Mouse (Mus musculus) left cerebral cortex, adult 11 months (tissue): ENCODE measurements at regions not wholly inside any gene's neighbourhood (a gene's known extent, or its start where the extent isn't known, plus 50 kb on each side); places are given as distances from the start of the nearest gene placed in this dataset.

Source experiments
- DNase-seq: peaks from one replicate; pipeline ENCODE4 v3.0.0; 2022; ENCODE audit warnings: low spot score

DNA sequence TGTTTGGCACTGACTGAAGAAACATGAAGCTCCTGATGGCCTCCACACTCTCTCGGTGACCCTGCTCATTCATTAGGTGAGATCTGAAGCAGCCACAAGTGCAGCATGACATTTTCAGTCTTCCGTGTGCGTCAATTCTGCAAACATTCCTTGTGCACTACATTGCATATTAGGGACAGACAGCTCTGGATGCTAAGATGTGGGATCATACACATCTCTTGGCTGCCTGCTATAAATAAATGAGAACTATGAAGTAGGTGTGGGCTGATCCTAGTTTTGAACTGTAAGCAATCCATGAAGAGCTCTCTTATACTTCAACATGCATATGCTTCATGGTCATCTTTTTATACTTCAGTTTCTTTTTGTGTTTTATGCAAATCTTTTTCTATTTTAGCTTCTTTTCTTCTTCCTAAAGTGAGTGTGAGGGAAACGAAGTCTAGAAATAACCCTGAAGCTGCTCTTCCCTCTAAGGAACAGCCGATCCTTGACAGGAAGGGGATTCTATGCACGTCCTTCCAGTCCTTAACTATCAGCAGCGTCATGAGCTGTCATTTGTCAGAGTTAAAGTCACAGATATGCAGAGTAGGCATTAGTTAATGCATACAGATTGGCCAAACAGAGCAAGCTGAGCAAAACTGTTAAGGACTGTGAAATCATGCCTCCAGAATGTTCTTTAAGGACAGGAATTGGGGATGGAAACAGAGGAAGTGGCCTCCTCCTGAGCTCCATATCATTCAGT is 104.1 kb upstream of the Rnaseh2b start:
- DNase-seq: no peak

DNA sequence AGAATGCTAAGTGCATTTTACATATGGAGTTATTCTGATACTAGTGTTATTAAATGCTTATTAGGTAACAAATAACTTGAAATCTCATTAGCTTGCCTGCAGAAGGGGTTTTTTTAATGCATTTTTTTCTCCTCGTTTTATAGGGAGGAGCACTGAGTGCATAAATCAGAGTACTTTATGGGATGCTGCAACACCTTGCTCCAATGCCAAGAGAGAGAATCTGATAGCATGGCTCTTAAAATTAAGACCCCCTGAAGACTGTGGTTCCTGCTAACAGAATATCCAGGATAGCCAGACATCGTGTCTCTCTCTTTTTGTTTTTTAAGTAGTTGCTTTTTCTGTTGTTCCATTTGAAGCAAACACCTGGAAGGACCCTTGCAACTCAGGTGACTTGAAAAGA is 100.8 kb upstream of the Rnaseh2b start:
- DNase-seq: no peak

DNA sequence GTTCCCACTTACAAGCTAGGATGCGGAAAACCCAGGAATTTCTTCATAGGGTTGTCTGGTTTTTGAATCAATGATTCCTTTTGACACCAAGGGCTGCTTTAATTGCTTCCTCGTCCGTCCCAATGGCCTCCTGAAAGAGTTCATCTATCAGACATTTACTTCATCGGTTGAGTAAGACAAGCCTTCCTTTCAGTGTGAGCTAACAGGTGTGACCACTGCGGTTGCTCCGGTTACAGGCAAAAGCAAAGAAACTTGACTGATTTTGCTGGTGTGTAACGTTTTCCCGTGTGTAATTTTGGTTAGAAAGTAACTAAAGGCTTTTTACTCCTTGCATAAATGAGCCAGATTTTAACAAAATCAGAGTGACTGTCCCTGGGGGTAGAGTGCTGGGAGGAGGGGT is 99.6 kb upstream of the Rnaseh2b start:
- DNase-seq: no peak

DNA sequence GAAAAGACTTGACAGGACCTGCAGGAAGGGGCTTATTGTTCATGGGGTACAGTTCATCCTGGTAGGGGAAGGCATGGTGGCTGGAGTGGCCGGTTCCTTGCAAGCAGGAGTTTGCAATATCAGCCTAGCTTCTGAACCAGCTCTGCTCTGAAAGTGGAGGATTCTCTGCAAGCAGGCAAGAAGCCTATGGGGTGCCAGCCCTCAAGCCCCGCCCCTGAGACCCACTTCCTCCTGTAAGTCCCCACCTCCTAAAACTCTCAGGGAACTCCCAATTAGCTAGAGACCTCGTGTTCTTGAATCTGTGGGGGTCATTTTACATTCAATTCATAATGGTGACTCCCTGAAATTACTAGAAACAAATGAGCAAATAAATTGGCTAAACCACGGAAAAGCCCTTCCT is 99.0 kb upstream of the Rnaseh2b start:
- DNase-seq: no peak

DNA sequence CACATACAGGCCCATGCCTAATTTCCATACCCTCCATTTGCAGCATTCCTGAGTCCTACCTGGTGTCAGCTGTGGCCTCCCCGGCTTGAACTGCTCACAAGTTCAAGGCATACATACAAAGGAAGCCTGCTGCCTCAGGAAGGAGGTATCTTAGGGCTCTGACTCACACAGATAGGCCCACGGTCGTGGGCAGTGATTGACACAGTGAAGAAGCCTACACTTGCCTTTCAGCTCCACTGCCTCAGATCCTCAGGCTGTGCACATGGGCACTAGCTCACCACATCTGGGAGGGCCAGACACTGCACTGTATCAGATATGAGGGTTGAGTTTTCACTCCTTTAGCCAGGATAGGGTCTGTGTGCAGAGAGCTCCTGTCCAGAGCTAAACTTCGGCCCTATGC is 95.6 kb upstream of the Rnaseh2b start:
- no peak for DNase-seq

DNA sequence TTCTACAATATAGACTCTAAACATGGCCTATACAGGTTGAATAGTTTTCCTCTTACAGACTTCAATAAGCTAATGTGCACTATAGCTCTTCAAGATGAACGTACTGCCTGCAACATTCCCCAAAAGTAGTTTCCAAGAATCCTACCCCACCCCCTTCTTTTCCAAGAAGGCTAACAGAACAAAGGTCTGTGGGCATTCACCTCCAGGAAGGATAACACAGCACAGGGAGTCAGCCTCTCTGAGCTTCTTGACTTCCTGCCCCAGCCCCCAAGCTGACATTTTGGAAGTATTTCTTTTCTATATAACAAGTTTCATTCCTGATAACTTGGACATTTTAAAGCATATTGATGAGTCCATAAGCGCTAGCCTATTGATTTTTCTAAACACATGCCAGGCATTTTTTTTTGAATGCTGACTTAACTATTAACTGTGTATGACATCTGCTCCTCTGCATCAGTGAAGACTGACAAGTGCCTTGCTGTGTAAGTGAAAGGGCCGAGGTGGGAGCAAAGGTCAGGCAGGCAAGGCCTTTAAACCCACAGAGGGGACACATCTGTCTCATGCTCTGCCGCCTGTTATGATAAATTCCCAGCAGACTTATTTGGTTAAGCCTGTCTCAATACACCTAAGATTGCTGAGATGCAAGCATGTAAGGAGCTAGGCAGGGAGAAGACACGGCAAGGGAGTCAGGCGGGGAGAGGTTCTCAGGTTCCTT is 93.8 kb upstream of the Rnaseh2b start:
- DNase-seq: no peak

DNA sequence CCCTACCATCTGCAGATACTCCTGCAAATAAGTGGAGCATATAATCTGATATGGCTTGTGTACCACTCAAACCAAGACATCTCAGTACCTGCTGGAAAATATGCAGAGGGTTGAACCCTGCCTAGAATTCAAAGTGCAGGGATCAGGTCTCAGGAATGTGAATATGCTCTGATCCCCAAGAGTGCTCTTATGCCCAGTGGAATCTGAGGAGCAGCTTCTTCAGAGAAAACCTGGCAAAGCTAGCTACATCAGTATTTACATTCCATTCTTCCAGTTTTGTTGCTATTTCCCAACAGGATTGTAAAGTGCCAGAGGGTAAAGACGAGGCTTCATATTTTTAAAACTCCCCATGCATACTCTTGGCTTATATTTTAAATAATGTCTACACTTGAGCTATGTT is 77.3 kb upstream of the Rnaseh2b start:
- no peak for DNase-seq

DNA sequence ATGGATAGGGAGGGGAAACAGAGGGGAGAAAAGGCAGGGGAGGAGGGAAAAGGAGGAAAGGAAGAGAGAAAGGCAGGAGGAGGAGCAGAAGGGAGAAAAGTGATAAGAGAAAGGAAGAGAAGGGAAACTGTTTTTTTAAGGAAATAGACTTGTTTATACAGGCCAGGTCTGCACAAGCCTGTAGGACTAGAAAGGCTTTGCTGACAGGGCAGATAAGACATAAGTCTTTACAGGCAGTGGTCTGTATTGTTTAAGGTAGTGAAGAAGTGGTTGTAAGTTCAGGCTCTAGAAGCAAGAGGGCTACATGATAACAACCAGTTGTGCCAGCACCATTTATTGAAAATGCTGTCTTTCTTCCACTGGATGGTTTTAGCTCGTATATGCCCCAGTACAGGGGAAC is 75.4 kb upstream of the Rnaseh2b start:
- DNase-seq: no peak

DNA sequence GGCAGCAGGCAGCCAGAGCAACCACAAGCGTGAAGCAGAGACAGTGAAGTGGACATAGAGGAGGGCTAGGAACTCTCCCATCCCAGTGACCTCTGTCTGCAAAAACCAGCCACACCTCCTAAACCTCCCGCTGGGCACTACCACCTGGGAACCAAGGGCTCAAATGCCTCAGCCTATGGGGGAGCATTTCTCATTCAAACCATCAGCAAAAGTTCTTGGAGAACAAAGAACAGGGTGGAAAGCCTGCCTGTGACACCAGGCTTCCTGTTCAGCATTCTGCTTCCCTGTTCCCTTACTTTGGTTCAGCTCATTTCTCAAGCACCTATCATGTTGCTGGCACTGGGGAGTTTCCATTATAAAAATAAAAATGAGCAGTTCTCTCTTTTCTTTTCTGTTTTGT is 74.4 kb upstream of the Rnaseh2b start:
- no peak for DNase-seq

DNA sequence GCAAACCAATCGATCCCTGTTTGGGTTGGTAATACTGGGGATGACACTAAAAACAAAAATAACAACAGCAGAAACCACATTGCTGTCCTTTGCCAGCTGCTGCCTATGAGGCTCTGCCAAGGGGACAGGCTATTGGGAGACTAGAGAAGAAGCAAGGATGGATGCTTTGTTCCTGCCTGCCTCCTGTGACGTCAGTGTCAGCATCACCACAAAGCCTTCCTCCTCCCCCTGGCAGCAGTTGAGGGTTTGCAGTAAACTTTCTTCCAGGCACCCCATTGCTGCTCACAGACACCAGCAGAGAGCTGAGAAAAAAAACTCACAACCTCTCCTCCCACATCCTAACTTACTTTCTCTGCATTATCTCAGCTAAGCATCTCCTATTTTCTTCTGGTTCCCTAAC is 73.7 kb upstream of the Rnaseh2b start:
- DNase-seq: no peak

DNA sequence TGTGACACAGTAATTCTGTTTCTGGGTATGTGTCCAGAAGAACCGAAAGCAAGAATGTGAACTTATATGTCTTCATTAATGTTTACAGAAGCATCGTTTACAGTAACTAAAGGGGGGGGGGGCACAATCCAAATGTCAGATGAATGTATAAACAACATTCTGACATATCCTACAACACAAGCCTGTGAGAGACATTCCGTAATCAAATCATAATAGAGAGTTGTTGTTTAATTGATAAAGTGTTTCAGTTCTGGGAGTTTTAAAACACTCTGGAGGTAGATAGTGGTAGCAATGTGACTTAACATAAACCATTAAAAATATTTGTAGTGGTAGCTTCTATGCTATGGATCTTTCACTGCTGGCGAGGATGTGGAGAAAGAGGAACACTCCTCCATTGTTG is 71.6 kb upstream of the Rnaseh2b start:
- DNase-seq: no peak
